Mouse (Mus musculus) kidney, embryonic 14.5 days (tissue): ENCODE measurements around the gene Speer4e. TPM values are rescaled to one million over a fixed set of nuclear protein-coding genes. Genes with fewer than 3 reads are reported as not detected.
"Not testable (repeated sequence)": the region's sequence is repeated elsewhere in the genome, so short reads cannot be mapped to it uniquely, and the experiment has no call there.

Experiments used
- ATAC-seq: fragments of 200-750 bp; cut with Nextera tagmentation; 2 replicates; pipeline ENCODE4 v1.8.0; 2017; ENCODE audit warnings: moderate number of reproducible peaks, mild to moderate bottlenecking, moderate TSS enrichment, moderate library complexity; ENCODE audit not compliant: low FRiP score, low TSS enrichment
- H3K27ac ChIP-seq: fragments of 300-500 bp; sonication (generic); 2 replicates; pipeline ENCODE4 v1.5.1; 2014; ENCODE audit warnings: low read depth, mild to moderate bottlenecking, low read length, moderate library complexity, mixed read lengths
- H3K27me3 ChIP-seq: fragments of 300-500 bp; sonication (generic); 2 replicates; pipeline ENCODE4 v1.6.1; 2014; ENCODE audit warnings: mild to moderate bottlenecking, low read length; ENCODE audit not compliant: control insufficient read depth, insufficient read depth
- H3K36me3 ChIP-seq: fragments of 300-500 bp; sonication (generic); 2 replicates; pipeline ENCODE4 v1.6.1; 2014; ENCODE audit warnings: low read length, mixed read lengths; ENCODE audit not compliant: control insufficient read depth, insufficient read depth
- H3K4me1 ChIP-seq: fragments of 300-500 bp; sonication (generic); 2 replicates; pipeline ENCODE4 v1.6.1; 2014; ENCODE audit warnings: low read length, mixed read lengths; ENCODE audit not compliant: control insufficient read depth, insufficient read depth
- H3K4me2 ChIP-seq: fragments of 300-500 bp; sonication (generic); replicated peaks from 2 replicates; pipeline ENCODE4 v1.6.1; 2014; ENCODE audit warnings: low read depth, mild to moderate bottlenecking, low read length
- H3K4me3 ChIP-seq: fragments of 300-500 bp; sonication (generic); 2 replicates; pipeline ENCODE4 v1.5.1; 2014; ENCODE audit warnings: mild to moderate bottlenecking, low read length
- H3K9ac ChIP-seq: fragments of 300-500 bp; sonication (generic); 2 replicates; pipeline ENCODE4 v1.6.1; 2014; ENCODE audit warnings: low read depth, mild to moderate bottlenecking, low read length, moderate library complexity
- H3K9me3 ChIP-seq: fragments of 300-500 bp; sonication (generic); 2 replicates; pipeline ENCODE4 v1.6.1; 2016; ENCODE audit warnings: low read length; ENCODE audit not compliant: control insufficient read depth
- WGBS: fragments of 180-500 bp; shearing (Covaris S2); extraction: QIAGEN DNeasy Blood & Tissue Kit; methylation state at CpG from one replicate; pipeline ENCODE4 v1.1.7; 2014; 5-methylcytosine and 5-hydroxymethylcytosine counted together
- polyA plus RNA-seq: library from polyadenylated mRNA; unstranded; fragments of >200 nt; fragmentation: Nextera tagmentation; extraction: Ambion mirVana; gene quantifications from 2 replicates; pipeline ENCODE4 v1.2.1, GENCODE M21; 2014

The Speer4e gene
- polyA plus RNA-seq, 1 experiment from 2014 or later, result not detected

GRCm38 (mm10) chr5:14914361-14914760 lies 23.9 kb downstream of the Speer4e start:
- not testable (repeated sequence) for H3K4me1 ChIP-seq, H3K9me3 ChIP-seq, ATAC-seq, H3K4me2 ChIP-seq, H3K27ac ChIP-seq, H3K27me3 ChIP-seq, H3K36me3 ChIP-seq, H3K9ac ChIP-seq, H3K4me3 ChIP-seq
- 79% methylated on average over 2 of the region's 3 CpGs for WGBS

DNA sequence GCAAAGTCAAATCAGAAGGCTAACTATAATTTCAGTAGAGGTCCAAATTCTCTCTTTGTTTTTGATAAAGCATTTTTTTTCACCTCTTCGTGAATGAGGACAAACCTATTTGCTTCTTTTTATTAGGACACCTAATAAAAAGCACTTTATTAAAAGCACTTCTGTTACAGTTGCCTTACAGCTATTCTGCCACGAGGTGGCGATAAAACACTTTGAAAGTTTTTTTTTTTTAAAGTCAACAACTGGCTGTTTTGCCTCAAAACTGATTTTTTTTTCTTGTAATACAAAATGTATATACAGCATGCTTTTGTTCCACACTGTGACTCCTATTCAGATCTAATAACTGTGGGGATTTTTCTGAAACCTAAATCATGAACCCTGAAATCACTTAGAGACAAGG lies 34.7 kb downstream of the Speer4e start:
- not testable (repeated sequence) for H3K36me3 ChIP-seq, H3K4me3 ChIP-seq, H3K27me3 ChIP-seq, ATAC-seq, H3K4me2 ChIP-seq, H3K9me3 ChIP-seq, H3K9ac ChIP-seq, H3K27ac ChIP-seq, H3K4me1 ChIP-seq
- WGBS, result 16% methylated on average over 3 of the region's 3 CpGs

- Histone ChIP-seq H3K36me3 (no peaks in the 10 kb centered on the region), H3K4me1 (no peaks in the 10 kb centered on the region), H3K9me3 (no peaks in the 10 kb centered on the region), H3K4me3 (no peak overlapping the region), H3K9ac (no peak overlapping the region), H3K27me3 (no peaks in the 10 kb centered on the region), H3K27ac (no peak overlapping the region), H3K4me2 (no peak overlapping the region)
- WGBS, result 81% methylated on average over 3 of the region's 3 CpGs
- no peak for ATAC-seq
Observed at GRCm38 (mm10) chr5:14892242-14892641, 46.0 kb downstream of the Speer4e start.

GRCm38 (mm10) chr5:14885291-14885690 lies 52.9 kb downstream of the Speer4e start:
- not testable (repeated sequence) for H3K4me2 ChIP-seq, H3K27me3 ChIP-seq, H3K9me3 ChIP-seq, H3K36me3 ChIP-seq, H3K9ac ChIP-seq, H3K27ac ChIP-seq, H3K4me3 ChIP-seq, ATAC-seq, H3K4me1 ChIP-seq
- whole genome bisulfite sequencing, result 47% methylated on average over 2 of the region's 2 CpGs

Other genes with a start within 250 kb of the Speer4e start
- gene Gm9758, start 23.5 kb downstream of the Speer4e start, polyA plus RNA-seq, result not detected in 2 replicates
- gene Gm10354, start 40.5 kb upstream of the Speer4e start, polyA plus RNA-seq, result not detected in 2 replicates
- not detected in 2 replicates for gene Gm17019, start 94.6 kb upstream of the Speer4e start, polyA plus RNA-seq